Mouse (Mus musculus) activated CD4-positive, CD25-positive, alpha-beta regulatory T cell, adult 9 weeks (primary cell): Measurements from ENCODE around the gene Gab3. TPM values are rescaled to one million over a fixed set of nuclear protein-coding genes. Genes with fewer than 3 reads are reported as not detected.

Source experiments
- polyA plus RNA-seq: library from polyadenylated mRNA; unstranded; fragments of 100-300 nt; shearing (Covaris generic); gene quantifications from one replicate; pipeline ENCODE4 v1.2.1, GENCODE M21; 2017

The Gab3 gene
- polyA plus RNA-seq = 9.5 TPM

DNA sequence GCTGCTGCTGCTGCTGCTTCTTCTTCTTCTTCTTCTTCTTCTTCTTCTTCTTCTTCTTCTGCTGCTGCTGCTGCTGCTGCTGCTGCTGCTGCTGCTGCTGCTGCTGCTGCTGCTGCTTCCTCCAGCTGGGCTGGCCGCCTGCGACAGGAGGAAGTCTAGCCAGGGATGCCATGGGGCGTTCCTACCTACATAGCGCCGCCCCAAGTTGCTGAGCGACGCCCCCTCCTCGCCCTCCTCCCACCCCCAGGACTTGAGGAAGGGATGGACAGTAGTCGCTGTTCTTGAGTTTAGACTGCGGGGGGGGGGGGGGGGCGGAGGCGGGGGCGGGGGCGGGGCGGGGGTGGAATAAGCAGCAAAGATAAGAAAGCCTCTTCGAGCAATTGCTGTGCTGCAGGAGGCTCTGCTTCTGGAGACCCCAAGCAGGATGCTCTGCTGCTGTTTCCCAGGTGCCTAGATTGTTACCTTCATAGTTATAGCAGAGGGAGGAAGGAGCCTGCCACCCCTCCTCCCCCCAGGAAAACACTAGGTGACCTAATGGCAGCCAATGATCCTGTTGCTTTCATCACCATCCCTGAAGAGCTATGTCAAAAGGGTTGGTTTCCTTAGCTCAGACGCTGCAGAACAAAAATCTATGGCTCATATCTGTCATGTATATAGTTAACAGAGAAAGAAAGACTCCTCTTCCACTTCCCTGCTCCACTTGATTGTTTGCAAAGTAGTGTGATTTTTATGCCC lies at the start of gene Gab3:
Gene Gab3 (minus strand): TSS at position 685 of the 735 bp plus-strand sequence.

DNA sequence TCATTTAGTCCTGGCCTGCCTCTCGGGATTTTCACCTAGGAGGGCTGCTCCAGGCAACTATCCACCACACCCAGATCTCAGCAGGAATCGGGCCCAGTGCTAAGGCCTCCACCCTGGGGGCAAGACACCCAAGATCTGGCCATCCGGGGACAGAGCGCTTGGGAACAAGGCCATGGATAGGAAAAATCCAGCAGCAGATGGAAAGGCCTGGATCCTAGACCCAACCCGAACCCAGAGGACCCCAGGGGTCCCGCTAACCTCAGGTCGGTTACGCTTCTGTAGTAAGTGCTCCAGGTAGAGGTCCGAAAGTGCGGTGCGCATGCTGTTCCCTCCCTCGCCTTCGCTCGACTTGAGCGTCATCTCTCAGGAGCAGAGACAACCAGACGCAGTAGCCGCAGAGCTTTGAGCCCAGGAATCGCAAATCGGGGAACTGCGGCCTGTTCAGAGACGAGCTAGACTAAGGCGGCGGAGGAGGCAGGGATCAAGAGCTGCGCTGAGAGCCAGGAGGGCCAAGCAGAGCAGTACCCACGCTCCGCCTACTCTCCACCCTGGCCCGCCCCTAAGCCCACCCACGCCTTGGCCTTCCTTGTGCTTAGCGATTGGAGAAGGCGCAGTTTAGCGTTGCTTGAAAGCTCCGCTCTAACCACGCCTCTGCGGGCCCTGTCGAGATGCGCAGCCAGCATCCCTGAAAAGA lies 45.4 kb upstream of the Gab3 start, which contains the start of gene Mpp1:
Gene Mpp1 (minus strand): TSS at position 550 of the 694 bp plus-strand sequence.

DNA sequence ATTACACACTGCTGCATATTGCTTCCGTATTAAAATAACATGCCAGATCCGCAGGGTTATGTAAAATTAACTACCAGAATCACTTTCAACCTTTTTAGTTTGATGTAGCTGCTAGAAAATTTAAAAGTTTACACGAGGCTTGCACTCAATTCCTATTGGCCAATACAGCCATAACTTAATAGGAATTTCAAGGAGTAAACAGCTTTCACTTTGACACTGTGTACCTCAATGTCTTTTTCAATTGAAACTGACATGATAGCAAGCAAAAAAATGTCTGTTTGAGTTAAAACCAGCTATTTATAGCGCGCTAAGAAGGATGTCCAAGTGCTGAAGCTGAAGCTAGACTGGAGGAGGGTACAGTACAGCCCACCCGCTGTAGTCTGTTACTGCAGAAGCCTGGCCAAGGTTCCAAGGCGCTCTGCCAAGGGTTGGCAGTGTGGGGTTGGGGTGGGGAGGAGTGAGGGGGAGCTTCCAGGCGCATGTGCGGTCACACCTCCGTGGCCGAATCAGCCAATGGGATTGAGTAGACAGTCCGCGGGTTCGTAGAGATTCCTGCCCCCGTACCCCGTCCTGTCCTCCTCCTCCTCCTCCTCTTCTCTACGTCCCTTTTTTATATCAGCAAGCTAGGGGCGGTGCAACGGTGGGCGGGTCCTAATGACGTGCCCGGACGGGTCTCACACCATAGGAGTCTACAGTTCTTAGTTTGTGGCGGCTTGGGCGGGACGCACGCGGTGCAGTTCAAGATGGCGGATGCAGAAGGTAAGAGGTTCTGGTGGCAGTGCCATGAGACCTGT lies 10.3 kb upstream of the Gab3 start, which contains the start of gene Dkc1:
Gene Dkc1 (plus strand): TSS at position 486 of the 794 bp plus-strand sequence.

Other genes with a start within 250 kb of the Gab3 start
- not detected for gene Gm5936, start 248.3 kb downstream of the Gab3 start, polyA plus RNA-seq
- gene Dkc1, start 10.4 kb upstream of the Gab3 start, polyA plus RNA-seq = 126 TPM
- gene Mpp1, start 45.6 kb upstream of the Gab3 start, polyA plus RNA-seq = 144 TPM
- not detected for gene Smim9, start 78.3 kb upstream of the Gab3 start, polyA plus RNA-seq